Mouse (Mus musculus) left cerebral cortex, postnatal 36 days (tissue): Measurements from ENCODE around the gene Zfhx2. TPM values are rescaled to one million over a fixed set of nuclear protein-coding genes. Genes with fewer than 3 reads are reported as not detected.

Experiments used
- DNase-seq, 2 experiments: peaks; one replicate each; pipeline ENCODE4 v3.0.0; 2021 to 2022; ENCODE audit warnings: low spot score in 2 of 2, mixed read lengths in 1 of 2
- intact Hi-C: fragments of 180-260 bp; cut with DNase I; formaldehyde crosslinking; loops from one replicate; pipeline ENCODE4 v1.15.1; 2025
- total RNA-seq, 2 experiments: library from RNA; stranded (reverse); gene quantifications; 2 replicates each; pipeline ENCODE4 v1.2.3; 2021

Gene Zfhx2
- total RNA-seq, 2 experiments from 2014 or later: 31.0 to 52.3 TPM

DNA sequence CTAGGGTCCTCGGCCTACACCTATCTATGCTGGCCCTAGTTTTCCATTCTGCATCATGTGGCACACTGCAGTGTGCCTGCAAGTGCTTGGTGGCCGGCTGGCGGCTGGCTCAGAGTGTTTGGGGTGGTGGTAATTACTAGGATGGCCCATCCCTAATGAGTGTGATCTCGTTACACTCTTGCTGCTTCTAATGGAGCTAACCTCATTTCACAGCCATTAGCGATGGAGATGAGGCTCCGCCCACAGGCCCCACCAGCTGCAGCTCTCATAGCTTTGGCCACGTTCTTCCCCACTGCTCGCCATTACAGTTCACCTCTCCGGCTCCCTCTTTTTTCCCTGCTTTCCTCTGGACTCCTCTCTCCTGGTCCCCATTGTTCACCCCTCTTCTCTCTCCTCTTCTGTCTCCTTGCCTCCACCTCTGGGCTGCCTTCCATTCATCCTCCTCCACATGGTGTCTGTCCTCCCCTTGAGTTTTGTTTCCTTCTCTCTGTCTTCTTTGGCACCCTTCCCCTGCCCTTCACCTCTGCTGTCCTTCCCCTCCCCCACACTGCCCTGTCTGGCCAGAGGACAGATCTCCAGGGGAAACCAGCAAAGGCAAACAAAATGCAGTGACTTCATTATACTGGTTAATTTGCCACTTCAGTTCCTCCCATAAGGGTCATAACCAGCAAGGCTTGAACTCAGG, 6.7 kb downstream of the Zfhx2 start:
- no peak for DNase-seq
- intact Hi-C loops: no loop called here

DNA sequence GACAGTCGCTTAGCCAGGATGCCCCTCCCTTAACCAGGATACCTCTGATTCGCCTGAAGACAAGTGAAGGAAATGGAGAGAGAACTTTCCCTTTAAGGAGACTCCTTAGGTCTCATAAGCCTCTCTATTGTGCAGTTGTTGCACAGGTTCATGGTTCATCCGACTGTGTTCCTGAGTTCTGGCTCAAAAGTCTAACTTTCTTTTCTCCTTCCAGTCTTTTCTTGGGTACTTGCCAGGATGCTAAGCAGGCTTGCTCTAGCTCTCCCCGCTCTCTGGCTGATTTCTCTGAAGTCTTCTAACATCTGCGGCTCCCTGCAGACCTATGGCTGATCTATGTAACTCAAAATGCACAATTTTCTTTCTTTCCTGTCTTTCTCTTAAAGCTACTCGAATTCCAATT, 8.6 kb downstream of the Zfhx2 start:
- intact Hi-C loops: no loop called here
- DNase-seq: peak in 1 of 2 experiments; percentile 3

DNA sequence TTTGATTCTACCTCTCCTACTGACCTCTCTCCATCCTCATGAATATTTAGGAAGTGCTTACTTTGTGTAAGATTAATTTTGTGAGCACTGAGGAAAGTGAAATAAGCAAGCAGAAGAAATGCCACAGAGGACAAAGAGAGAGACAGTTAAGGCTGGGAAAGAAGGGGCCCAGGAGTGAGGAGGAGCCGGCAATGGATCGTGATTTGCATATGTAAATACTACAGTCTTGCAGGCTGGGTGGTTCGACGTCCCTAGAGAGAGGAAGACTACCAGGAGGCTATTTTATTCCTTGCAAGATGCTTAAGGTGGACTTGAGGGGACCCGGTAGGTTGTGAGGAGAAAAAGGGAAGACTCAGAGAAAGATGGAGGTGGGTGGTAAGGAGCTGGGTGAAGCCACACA, 11.0 kb downstream of the Zfhx2 start:
- intact Hi-C loops: no loop called here
- peak in 1 of 2 experiments; percentile 3 for DNase-seq

DNA sequence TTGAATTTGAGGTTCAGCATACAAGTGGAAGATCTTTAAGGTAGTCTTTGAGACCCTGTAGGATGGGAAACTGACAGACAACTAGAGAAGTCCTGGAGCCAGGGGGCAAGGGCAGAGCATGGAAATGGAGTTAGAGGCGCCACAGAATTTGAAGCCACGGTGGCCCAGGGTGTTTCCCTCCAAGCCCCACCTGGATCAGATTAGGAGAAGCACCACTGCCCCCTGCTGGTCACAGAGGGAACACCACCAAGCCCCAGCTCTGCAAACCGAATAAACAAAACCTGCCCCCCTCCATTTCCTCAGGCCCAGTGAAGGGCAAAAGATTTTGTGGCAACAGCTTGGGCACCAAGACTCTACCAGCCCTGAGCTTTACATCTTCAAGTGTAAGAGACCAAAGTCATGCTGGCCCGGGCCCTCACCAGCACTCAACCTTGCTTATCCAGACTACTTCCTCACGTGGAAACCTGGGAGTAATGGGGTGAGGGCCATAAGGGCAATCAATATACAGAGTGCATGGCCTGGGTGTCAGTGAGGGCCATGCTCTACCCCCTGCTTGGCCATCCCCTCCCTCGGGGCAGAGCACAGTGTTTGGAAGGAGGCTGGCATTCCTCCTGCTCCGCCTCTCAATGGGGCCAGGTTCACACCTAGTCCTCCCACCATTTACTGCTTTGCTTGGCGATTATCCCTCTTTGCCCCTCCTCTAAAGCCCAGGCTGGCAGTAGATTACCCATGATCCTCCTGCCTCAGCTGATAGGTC, 12.7 kb downstream of the Zfhx2 start:
- peak in 1 of 2 experiments; percentile 58 for DNase-seq
- intact Hi-C loops: loop anchor here (2.0 kb wide), 1 partner anchor 55 kb away; no protein-coding TSS in a partner anchor

DNA sequence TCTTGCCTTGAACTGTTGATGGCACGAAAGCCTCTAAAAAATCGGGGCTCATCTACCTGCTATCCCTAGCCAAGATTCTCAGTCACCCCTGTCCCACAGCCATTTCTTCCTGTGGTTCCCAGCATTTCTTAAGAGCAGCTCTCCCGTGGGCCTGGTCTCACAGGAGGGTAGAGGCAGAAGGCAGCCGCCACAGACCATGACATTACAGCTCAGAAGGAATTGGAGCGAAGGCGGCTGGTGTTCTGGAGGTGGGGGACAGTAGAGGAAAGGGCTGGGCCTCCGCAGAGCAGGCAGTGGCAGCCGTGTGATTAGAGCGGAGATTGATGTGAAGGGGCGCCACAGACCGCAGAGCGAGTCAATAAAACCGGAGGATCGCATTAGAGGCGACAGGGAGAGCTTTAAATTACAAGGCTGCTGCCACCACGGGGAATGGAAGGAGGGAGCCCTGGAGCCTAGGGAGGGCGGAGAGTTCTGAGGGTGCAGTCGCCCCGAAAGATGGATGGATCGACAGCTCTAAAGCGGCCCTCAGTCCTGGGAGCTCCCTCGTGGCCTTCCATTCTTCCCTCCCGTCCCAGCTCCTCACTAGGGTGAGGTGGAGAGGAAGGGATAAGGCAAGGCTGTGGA, 13.6 kb downstream of the Zfhx2 start:
- DNase-seq: peak in 1 of 2 experiments; percentile 27
- intact Hi-C loops: loop anchor here (2.0 kb wide), 1 partner anchor 54 kb away; no protein-coding TSS in a partner anchor

DNA sequence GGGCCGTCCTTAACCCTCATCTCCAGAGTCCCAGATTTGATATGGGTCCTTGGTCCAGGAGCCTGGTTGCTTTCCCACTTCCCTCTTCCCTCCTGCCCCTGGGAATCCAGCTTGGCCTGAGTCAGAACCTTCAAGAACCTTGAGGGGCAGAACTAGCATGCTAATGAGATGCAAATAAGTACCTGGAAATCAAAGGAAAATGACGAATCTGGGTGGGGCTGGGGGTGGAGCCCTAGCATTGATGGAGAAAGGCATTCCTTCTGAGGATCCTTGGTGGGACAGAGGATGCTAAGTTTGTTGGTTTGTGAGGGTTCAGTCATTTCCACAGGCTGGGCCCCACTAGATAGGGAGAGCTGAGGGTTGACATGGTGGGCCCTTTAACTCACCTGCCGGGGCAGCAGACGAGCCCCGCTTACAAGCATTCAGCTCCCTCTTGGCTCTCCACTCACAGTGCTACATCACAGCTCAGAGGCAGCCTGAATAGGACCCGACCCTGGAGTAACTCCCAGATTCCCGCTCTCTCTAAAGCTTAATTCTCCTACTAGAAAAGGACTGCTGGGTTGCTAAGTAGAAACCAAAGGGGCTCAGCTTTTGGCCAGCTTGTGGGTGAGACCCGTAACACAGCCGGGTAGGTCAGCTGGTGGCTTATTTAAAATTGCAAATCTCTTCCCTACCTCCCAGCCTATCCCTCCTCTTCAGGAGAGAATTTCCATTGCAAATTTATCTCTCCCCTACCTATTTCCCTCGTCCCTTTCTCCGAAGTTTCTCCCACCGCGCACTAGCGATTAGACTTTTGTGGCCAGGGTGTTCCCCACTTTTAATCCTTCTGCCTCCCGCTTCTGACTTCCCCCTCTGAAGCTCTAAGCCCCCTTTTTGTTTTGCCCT, 14.4 kb downstream of the Zfhx2 start:
- intact Hi-C loops: loop anchor here (2.0 kb wide), 1 partner anchor 53 kb away; no protein-coding TSS in a partner anchor
- DNase-seq: peak in 1 of 2 experiments; percentile 6

DNA sequence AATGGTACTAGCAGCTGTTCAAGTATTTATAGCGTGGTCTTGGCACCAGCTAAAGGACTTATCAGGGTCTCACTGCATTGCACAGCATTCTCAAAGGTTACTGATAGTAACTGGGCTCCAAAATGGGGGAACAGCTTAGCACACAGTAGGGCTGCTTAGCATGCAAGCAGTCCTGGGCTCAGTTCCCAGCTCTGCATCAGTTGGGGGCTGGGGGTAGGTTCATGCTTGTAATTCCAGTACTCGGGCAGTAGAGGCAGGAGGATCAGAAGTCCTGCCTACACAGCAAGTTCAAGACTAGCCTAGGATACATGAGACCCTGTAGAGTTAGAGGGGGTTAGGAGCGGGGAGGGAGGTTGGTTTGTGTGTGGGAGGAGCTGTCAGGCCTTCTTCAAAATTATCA, 15.2 kb downstream of the Zfhx2 start:
- DNase-seq: peak in 1 of 2 experiments; percentile 3
- intact Hi-C loops: no loop called here

DNA sequence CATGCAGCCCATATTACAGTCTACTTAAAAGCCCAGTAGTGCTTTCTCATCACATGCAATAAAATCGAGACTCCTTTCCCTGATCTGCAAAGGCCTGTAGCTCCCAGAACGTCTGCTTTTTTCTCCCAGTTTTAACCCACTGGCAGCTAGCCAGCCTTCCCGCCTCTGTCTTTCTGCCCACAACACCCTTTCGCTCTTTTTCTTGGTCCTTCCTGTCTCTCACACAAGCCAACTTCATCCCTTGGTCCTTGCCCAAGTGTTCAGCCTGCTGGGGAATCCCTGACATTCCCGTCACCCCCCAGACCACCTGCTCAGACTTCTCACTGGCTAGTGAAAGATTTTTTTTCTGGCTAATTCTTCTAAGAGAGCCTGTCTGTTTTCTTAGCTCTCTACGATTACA, 15.9 kb downstream of the Zfhx2 start:
- intact Hi-C loops: no loop called here
- DNase-seq: peak; percentile 78 to 79

DNA sequence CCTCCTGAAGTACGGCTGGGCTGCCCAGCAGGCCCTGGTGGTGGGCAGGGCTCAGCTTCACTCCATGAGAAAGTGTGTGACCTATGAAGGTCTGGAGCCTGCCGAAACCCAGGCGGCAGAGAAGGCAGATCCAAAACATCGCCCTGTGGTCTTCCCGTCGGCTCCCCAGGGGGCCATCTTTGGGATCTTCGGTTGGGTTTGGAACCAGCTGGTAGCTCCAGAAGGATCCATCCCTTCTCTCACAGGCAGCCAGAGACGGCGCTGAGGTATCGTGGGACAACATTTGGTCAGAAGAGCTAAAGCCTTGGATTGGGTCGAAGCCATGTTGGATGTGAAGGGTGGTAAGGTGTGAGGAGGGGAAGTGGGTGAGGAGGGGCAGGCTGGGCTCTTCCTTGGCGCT, 17.7 kb downstream of the Zfhx2 start:
- DNase-seq: no peak

DNA sequence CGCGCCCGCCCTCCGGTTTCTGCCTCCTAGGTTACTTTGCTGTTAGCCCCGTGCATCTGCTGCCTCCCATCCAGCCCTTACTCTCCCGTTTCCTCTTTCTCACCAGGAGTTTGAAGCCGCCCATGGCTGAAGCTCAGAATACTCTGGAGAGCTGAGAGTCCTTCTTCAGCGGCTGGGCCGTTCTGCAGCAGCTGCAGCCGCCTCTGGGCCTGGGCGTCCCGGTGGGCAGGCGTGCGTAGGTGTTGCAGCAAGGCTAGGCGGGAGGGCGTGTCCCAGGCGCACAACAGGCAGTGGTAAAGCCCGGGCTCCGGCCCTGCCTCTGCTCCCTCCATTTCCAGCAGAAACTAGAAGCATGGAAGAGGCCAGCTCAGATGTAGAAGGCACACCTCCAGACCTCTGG, 20.4 kb downstream of the Zfhx2 start:
- DNase-seq: peak in 1 of 2 experiments; percentile 63
- intact Hi-C loops: no loop called here

More for the DNA sequence above, 17.7 kb downstream of the Zfhx2 start:
- intact Hi-C loops: no loop called here

DNA sequence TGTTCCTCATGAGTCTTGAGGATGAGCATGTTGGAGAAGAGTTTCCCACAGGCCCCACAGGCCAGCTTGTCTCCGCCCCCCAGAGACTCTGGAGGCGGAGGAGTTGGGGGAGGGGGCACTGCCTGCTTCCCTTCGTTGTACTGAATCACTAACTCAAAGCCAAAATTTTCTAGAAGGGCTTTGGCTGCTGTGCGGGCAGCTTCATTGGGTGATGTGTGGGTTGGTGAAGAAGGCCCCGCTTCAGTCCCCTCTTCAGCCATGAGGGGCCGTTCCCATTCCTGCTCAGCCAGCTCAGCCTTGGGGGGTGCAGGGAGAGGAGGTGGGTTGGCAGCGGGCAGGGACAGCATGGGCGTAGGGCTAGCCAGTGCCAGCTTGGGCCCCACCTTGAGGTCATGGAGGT, 26.1 kb downstream of the Zfhx2 start:
- peak in 1 of 2 experiments; percentile 59 for DNase-seq
- intact Hi-C loops: no loop called here

DNA sequence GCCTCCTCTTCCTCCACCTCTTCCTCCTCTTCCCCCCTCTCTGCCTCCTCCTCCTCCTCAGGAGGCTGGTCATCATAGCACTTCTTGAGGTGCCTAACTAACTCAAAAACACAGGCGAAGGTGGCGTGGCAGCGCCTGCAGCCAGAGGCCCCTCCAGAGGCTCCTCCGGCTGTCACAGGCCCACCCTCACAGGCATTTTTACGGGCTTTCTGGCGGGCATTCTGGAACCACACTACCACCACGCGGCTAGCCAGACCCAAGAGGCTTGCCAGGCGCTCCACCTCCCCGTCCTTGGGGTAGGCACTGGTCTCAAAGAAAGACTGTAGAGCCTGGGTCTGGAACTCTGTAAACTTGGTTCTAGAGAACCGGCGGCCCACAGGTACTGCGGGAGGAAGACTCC, 26.7 kb downstream of the Zfhx2 start:
- intact Hi-C loops: no loop called here
- DNase-seq: peak in 1 of 2 experiments; percentile 14

DNA sequence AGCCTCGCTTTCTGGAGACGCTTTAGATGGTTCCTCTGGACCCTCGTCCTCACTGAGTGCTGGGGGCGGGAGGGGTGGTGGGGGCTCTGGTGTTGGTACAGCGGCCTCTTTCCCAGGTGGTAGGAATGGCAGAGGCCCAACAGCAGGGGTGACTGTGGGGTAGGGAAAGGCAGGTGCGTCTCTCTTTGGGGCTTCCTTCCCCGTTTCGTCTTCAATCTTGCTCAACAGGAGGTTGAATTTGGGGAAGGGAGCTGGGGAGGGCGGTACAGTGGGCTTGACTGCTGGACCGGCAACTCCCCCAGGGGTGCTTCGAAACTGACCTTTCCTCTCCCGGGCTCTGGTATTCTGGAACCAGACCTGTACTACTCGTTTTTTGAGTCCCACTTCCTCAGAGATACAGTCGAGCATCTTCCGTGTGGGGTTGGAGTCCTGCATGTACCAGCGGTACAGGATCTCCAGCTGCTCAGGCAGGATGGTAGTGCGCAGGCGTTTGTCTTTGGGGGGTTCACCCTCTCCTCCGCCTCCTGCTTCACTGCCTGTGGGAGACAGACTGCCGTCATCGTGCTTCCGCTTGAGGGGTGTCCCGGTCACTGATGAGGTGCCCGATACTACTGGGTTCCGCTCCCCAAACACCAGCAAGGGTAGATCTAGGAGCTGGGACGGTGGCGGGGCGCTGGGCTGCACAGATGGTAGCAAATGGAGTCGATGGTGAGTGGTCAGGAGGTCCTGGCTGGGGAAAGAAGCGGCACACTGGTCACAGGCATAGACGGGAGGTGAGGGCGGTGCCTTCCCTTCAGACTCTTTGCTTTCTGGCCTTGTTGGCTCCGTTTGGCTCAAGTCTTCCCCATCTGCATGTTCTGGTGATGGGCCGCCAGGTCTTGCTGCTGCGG, 27.4 kb downstream of the Zfhx2 start:
- peak in 1 of 2 experiments; percentile 20 for DNase-seq
- intact Hi-C loops: loop anchor here (5.0 kb wide), 1 partner anchor 37 kb away; no protein-coding TSS in a partner anchor

DNA sequence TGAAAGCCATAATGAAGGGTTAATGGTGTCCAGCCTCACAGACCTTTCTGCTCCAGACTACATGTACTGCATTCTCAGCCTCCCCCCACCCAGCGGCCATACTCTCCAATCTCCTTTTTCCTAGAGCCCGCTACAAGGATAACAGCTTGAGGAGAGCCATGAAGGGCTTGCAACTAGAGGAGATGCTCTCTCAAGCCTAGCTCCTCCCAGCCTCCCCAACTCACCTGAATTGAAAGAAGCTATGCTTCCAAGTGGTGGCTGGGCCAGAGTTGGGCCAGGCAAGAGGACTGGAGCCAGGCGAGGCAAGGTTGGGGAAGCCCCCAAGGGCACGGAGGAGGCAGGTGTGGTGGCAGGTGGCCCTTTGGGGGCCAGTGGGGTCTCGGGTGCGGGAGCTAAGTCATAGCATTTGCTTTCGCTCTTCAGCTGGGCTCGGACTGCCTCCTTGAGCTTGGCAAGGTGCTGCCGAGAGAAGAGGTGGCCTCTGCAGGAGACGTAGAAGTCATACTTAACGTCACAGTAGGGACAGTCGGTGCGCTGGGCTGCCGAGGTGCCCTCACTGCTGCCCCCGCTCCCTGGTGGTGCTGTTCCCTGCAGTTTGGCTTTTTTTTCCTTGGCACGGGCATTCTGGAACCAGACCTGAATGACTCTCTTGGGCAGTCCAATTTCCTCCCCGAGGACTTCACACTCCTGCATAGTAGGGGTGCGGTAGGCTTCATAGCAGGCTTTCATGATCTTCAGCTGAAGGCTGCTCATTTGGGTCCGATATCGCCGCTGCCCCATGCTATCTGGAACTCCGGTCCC, 28.3 kb downstream of the Zfhx2 start:
- intact Hi-C loops: loop anchor here (5.0 kb wide), 1 partner anchor 36 kb away; no protein-coding TSS in a partner anchor

DNA sequence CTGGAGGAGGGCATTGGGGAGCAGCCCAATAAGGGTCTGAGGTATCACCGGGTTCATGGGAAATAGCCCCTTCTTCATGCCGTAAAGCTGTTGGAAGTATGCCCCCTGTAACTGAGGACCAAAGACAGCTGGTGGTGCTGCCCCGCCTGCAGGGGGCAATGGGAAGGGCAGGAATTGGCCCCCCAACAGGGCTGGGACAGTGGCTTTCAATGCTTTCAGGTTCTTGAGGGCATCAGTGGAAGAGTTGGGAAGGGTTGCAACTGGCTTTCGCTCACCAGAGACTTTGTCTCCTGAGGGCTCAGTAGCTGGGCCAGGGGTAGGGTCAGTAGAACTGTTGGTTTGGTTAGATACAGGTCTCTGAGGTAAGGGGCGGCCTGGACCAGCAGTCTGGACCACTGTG, 29.0 kb downstream of the Zfhx2 start:
- intact Hi-C loops: loop anchor here (5.0 kb wide), 1 partner anchor 36 kb away; no protein-coding TSS in a partner anchor
- DNase-seq: no peak

More for the DNA sequence above, 28.3 kb downstream of the Zfhx2 start:
- peak in 1 of 2 experiments; percentile 21 for DNase-seq

DNA sequence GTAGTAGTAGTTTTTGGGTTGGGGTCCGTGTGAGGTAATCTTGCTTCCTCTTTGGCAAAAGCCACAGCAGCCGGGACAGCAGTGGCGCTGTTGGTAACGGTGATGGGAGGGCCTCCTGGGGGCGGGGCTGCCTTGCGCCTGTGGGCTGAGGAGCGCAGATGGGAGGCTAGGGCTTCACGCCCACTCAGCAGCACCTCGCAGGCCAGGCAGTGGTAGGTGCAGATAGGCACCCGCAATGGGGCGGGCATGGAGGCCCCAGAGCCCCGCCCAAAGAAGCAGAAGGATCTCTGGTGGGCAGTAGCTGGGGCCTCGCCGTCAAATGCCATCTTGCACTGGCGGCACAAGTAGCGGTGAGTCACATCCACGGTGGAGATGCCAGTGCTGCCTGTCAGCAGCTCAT, 29.5 kb downstream of the Zfhx2 start:
- intact Hi-C loops: loop anchor here (5.0 kb wide), 1 partner anchor 35 kb away; no protein-coding TSS in a partner anchor

DNA sequence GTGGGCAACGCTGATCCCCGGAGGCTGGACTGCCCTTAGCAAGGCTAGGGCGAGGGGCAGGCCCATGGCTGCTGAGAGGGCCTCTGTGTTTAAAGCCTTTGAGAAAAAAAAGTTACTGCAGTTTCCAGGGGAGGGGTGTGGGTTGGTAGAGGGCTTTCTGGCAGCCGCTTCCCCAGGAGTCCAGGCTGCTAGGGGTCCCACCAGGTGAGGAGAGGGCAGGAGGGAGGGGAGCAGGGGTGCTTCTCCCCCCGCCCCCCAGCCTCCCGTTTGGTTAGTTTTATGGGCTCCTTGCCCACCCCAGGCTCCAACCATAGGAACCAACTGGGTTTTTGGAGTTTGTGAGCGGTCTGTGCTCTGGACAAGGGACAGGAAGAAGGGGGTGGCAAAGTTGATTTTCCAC, 30.3 kb downstream of the Zfhx2 start:
- intact Hi-C loops: loop anchor here (5.0 kb wide), 1 partner anchor 35 kb away; no protein-coding TSS in a partner anchor
- DNase-seq: no peak

More for the DNA sequence above, 29.5 kb downstream of the Zfhx2 start:
- peak; percentile 64 to 79 for DNase-seq
